Mouse (Mus musculus) CH12.LX (cell line): ENCODE data around the gene H2-Aa. TPM values are rescaled to one million over a fixed set of nuclear protein-coding genes. Genes with fewer than 3 reads are reported as not detected.
A peak's percentile ranks its signal among the peaks of the same experiment; 100 is the strongest.

Source experiments
- DNase-seq: peaks from one replicate; pipeline ENCODE4 v3.0.0-alpha.2; 2013; ENCODE audit errors: extremely low read depth
- H3K27ac ChIP-seq: 2 replicates; pipeline ENCODE4 v1.5.1; 2012; ENCODE audit warnings: low read depth, mild to moderate bottlenecking, control low read depth, moderate library complexity; ENCODE audit not compliant: insufficient read depth
- H3K27me3 ChIP-seq: replicated peaks from 2 replicates; pipeline ENCODE3; 2012; ENCODE audit warnings: inconsistent platforms
- H3K36me3 ChIP-seq, 2 experiments: replicated peaks in 1 of 2; 2 replicates each; pipeline versions ENCODE3 to v1.6.1; 2012; ENCODE audit warnings: inconsistent platforms in 1 of 2, low read length in 1 of 2, mild to moderate bottlenecking in 1 of 2, mixed read lengths in 1 of 2, moderate library complexity in 1 of 2; ENCODE audit not compliant: control insufficient read depth in 1 of 2, insufficient read depth in 1 of 2
- H3K4me1 ChIP-seq, 2 experiments: 2 replicates each; pipeline ENCODE4 v1.6.1; 2012; ENCODE audit warnings: inconsistent platforms in 1 of 2, moderate library complexity in 1 of 2; ENCODE audit not compliant: insufficient read depth in 2 of 2, control insufficient read depth in 1 of 2
- H3K4me2 ChIP-seq: 2 replicates; pipeline ENCODE4 v1.6.1; 2012; ENCODE audit warnings: low read depth, mild to moderate bottlenecking, control low read depth; ENCODE audit not compliant: poor library complexity, insufficient read depth, severe bottlenecking
- H3K4me3 ChIP-seq, 3 experiments: fragments of 150-350 bp in 1 of 3; sonication (generic) in 1 of 3; replicated peaks in 1 of 3; 2 replicates each; pipeline versions ENCODE3 to v1.5.1; 2011 to 2012; ENCODE audit warnings: low read depth in 2 of 3, low read length in 2 of 3, mild to moderate bottlenecking in 2 of 3, moderate library complexity in 2 of 3, control low read depth in 1 of 3, improper control_type of control experiment in 1 of 3, inconsistent platforms in 1 of 3, mixed read lengths in 1 of 3; ENCODE audit not compliant: poor library complexity in 1 of 3
- H3K79me2 ChIP-seq: replicated peaks from 2 replicates; pipeline ENCODE4 v1.6.1; 2012; ENCODE audit warnings: mild to moderate bottlenecking, moderate library complexity; ENCODE audit not compliant: control insufficient read depth, poor library complexity, insufficient read depth, severe bottlenecking; ENCODE audit errors: extremely low read depth
- H3K9ac ChIP-seq: 2 replicates; pipeline ENCODE4 v1.6.1; 2012; ENCODE audit warnings: low read depth, mild to moderate bottlenecking, control low read depth, moderate library complexity; ENCODE audit not compliant: insufficient read depth
- H3K9me3 ChIP-seq: replicated peaks from 2 replicates; pipeline ENCODE3; 2012; ENCODE audit warnings: low read length, inconsistent platforms, mixed read lengths
- BHLHE40 ChIP-seq: IDR thresholded peaks from 2 replicates; pipeline ENCODE4 v1.6.1; 2011; ENCODE audit warnings: mild to moderate bottlenecking, low read depth, low read length, improper control_type of control experiment
- CHD1 ChIP-seq: IDR thresholded peaks from 2 replicates; pipeline ENCODE4 v1.6.1; 2012; ENCODE audit warnings: low read depth, low read length, improper control_type of control experiment, inconsistent platforms
- CHD2 ChIP-seq: IDR thresholded peaks from 2 replicates; pipeline ENCODE4 v1.6.1; 2011; ENCODE audit warnings: low read length, improper control_type of control experiment
- E2F4 ChIP-seq: IDR thresholded peaks from 2 replicates; pipeline ENCODE4 v1.6.1; 2011; ENCODE audit warnings: low read depth, low read length, improper control_type of control experiment; ENCODE audit not compliant: insufficient replicate concordance
- ELF1 ChIP-seq: IDR thresholded peaks from 2 replicates; pipeline ENCODE4 v1.6.1; 2014; ENCODE audit warnings: low read depth, mild to moderate bottlenecking, inconsistent platforms, low read length, improper control_type of control experiment
- EP300 ChIP-seq: IDR thresholded peaks from 2 replicates; pipeline ENCODE4 v1.6.1; 2011; ENCODE audit warnings: low read length, improper control_type of control experiment
- ETS1 ChIP-seq: conservative IDR thresholded peaks from 2 replicates; pipeline ENCODE4 v1.6.1; 2012; ENCODE audit warnings: low read depth, mild to moderate bottlenecking, inconsistent platforms, low read length, improper control_type of control experiment, moderate library complexity
- GABPA ChIP-seq: IDR thresholded peaks from 2 replicates; pipeline ENCODE4 v1.6.1; 2012; ENCODE audit warnings: low read depth, low read length, improper control_type of control experiment, inconsistent platforms; ENCODE audit not compliant: insufficient replicate concordance
- IRF4 ChIP-seq: IDR thresholded peaks from 2 replicates; pipeline ENCODE4 v1.6.1; 2014; ENCODE audit warnings: low read depth, mild to moderate bottlenecking, inconsistent platforms, low read length, improper control_type of control experiment
- JUN ChIP-seq: IDR thresholded peaks from 2 replicates; pipeline ENCODE4 v1.6.1; 2011; ENCODE audit warnings: low read depth, mild to moderate bottlenecking, low read length, improper control_type of control experiment, moderate library complexity; ENCODE audit not compliant: insufficient read depth
- KAT2A ChIP-seq: IDR thresholded peaks from 2 replicates; pipeline ENCODE4 v1.6.1; 2012; ENCODE audit warnings: low read length, improper control_type of control experiment, inconsistent platforms; ENCODE audit not compliant: insufficient replicate concordance
- MAX ChIP-seq: IDR thresholded peaks from 2 replicates; pipeline ENCODE4 v1.6.1; 2011; ENCODE audit warnings: low read length, improper control_type of control experiment
- MAZ ChIP-seq: IDR thresholded peaks from 2 replicates; pipeline ENCODE4 v1.6.1; 2012; ENCODE audit warnings: low read depth, mild to moderate bottlenecking, inconsistent platforms, low read length, improper control_type of control experiment, moderate library complexity
- MEF2A ChIP-seq: IDR thresholded peaks from 2 replicates; pipeline ENCODE4 v1.6.1; 2014; ENCODE audit warnings: low read depth, mild to moderate bottlenecking, inconsistent platforms, low read length, improper control_type of control experiment, borderline replicate concordance
- MXI1 ChIP-seq: IDR thresholded peaks from 2 replicates; pipeline ENCODE4 v1.6.1; 2011; ENCODE audit warnings: mild to moderate bottlenecking, low read depth, low read length, improper control_type of control experiment
- MYC ChIP-seq: IDR thresholded peaks from 2 replicates; pipeline ENCODE4 v1.6.1; 2011; ENCODE audit warnings: low read depth, mild to moderate bottlenecking, improper control_type of control experiment, low read length
- NELFE ChIP-seq: IDR thresholded peaks from 2 replicates; pipeline ENCODE4 v1.6.1; 2011; ENCODE audit warnings: low read depth, low read length, improper control_type of control experiment
- NRF1 ChIP-seq: IDR thresholded peaks from 2 replicates; pipeline ENCODE4 v1.6.1; 2014; ENCODE audit warnings: low read depth, mild to moderate bottlenecking, inconsistent platforms, low read length, improper control_type of control experiment, moderate library complexity
- PAX5 ChIP-seq: IDR thresholded peaks from 2 replicates; pipeline ENCODE4 v1.6.1; 2012; ENCODE audit warnings: low read length, inconsistent platforms, mixed read lengths
- POLR2A ChIP-seq: IDR thresholded peaks from 2 replicates; pipeline ENCODE4 v1.6.1; 2011; ENCODE audit warnings: low read depth, mild to moderate bottlenecking, improper control_type of control experiment, low read length
- RCOR1 ChIP-seq: conservative IDR thresholded peaks from 2 replicates; pipeline ENCODE4 v1.6.1; 2012; ENCODE audit warnings: low read depth, mild to moderate bottlenecking, inconsistent platforms, low read length, improper control_type of control experiment
- SIN3A ChIP-seq: IDR thresholded peaks from 2 replicates; pipeline ENCODE4 v1.6.1; 2012; ENCODE audit warnings: low read length, improper control_type of control experiment, inconsistent platforms
- SMC3 ChIP-seq: IDR thresholded peaks from 2 replicates; pipeline ENCODE4 v1.6.1; 2011; ENCODE audit warnings: low read depth, low read length, improper control_type of control experiment
- TBP ChIP-seq: conservative IDR thresholded peaks from 2 replicates; pipeline ENCODE4 v1.6.1; 2011; ENCODE audit warnings: low read depth, low read length, improper control_type of control experiment
- TCF12 ChIP-seq: IDR thresholded peaks from 2 replicates; pipeline ENCODE4 v1.6.1; 2014; ENCODE audit warnings: low read depth, mild to moderate bottlenecking, inconsistent platforms, low read length, improper control_type of control experiment
- UBTF ChIP-seq: IDR thresholded peaks from 2 replicates; pipeline ENCODE4 v1.6.1; 2012; ENCODE audit warnings: low read depth, mild to moderate bottlenecking, inconsistent platforms, low read length, improper control_type of control experiment, moderate library complexity
- USF1 ChIP-seq: IDR thresholded peaks from 2 replicates; pipeline ENCODE4 v1.6.1; 2014; ENCODE audit warnings: low read depth, mild to moderate bottlenecking, inconsistent platforms, low read length, improper control_type of control experiment
- ZC3H11A ChIP-seq: IDR thresholded peaks from 2 replicates; pipeline ENCODE4 v1.6.1; 2012; ENCODE audit warnings: low read depth, mild to moderate bottlenecking, inconsistent platforms, low read length, improper control_type of control experiment
- ZKSCAN1 ChIP-seq: IDR thresholded peaks from 2 replicates; pipeline ENCODE4 v1.6.1; 2012; ENCODE audit warnings: low read depth, inconsistent platforms, low read length, improper control_type of control experiment, borderline replicate concordance
- ZMIZ1 ChIP-seq: IDR thresholded peaks from 2 replicates; pipeline ENCODE4 v1.6.1; 2012; ENCODE audit warnings: low read depth, mild to moderate bottlenecking, inconsistent platforms, low read length, improper control_type of control experiment
- dilution Hi-C: fragments of 300-500 bp; cut with MboI; formaldehyde crosslinking; loops from 2 replicates; pipeline ENCODE4 v1.14.3; 2020; ENCODE audit warnings: low sequenced_read_pairs; ENCODE audit not compliant: extremely low pct_unique_long_range_greater_than_20kb, extremely low pct_ligation_motif_present
- in situ Hi-C: fragments of 300-500 bp; cut with MboI; formaldehyde crosslinking; loops from 3 replicates; pipeline ENCODE4 v1.14.3; 2019; ENCODE audit warnings: low sequenced_read_pairs, low pct_ligation_motif_present, low pct_unique_long_range_greater_than_20kb, mixed read lengths
- polyA plus RNA-seq: library from polyadenylated mRNA; unstranded; fragments of >175 nt; gene quantifications from 2 replicates; pipeline ENCODE4 v1.2.1, GENCODE M21; 2012; ENCODE audit warnings: low read depth; ENCODE audit not compliant: insufficient read length
- total RNA-seq, 2 experiments: library from RNA; depleted of rRNA; stranded (reverse); fragments of 300-350 nt in 1 of 2; fragments of >200 nt in 1 of 2; gene quantifications; 2 replicates each; pipeline ENCODE4 v1.2.3; 2012 to 2014

The H2-Aa gene
- total and polyA plus RNA-seq, 3 experiments: 385 to 958 (median 488) TPM

DNA sequence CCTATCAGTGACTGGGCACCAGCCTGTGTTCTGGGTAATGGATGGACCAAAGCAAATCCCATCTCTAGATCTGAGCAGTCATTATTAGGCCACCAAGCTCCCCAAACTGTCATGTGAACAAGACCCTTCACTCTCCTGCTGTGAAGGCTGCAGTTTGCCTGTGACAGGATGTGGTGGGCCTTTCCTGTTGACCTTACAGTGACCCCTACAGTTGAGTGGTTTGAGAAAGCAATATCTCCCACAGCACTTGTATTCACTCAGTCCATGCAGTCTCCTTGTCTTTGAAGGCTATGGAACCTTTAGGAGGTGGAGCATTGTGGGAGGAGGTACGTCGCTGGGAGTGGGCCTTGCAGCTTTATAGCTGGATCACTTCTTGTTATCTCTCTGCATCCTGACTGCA, 42.2 kb upstream of the H2-Aa start (continued):
- TF ChIP-seq ETS1: peak; percentile 50; the same call in 1 of the 2 replicates
- peak; percentile 40; the same call in 1 of the 2 replicates for TF ChIP-seq CHD2
- TF ChIP-seq CHD1: no peak
- no peak for TF ChIP-seq MAZ

DNA sequence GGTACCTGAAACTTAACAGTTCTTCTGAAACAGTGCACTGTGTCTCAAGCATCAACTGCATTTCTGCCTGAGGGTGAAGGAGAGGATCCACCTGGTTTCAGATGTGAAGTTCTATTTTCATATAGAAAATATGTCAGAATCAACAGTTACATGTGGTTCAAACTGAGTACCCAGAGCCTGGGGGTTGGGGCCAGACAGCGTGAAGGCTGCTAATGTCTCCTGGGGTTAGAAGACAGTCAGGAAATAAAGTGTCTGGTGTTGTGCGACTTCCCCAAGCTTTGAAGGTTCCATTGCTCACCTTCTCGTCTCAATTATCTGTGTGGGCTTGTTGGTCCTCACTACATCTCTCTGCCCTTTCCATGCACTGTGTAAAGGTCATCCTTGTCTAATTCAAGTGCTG, 38.8 kb upstream of the H2-Aa start:
- dilution Hi-C loops: no loop called here
- peak overlapping the region; percentile 36 for H3K27ac ChIP-seq
- H3K9me3 ChIP-seq: no peaks in the 10 kb centered on the region
- H3K4me2 ChIP-seq: peak overlapping the region; percentile 73
- H3K27me3 ChIP-seq: no peaks in the 10 kb centered on the region
- DNase-seq: no peak
- H3K4me3 ChIP-seq: peak overlapping the region; percentile 7 to 62 (median 48)
- peaks cover 0 to 2% of the 10 kb centered on the region in 2 experiments for H3K36me3 ChIP-seq
- H3K4me1 ChIP-seq: peaks cover 12 to 51% of the 10 kb centered on the region in 2 experiments
- no peak for TF ChIP-seq USF1
- 0 out of 2 replicates have a peak, but pooled peaks have one; percentile 22 for TF ChIP-seq BHLHE40
- TF ChIP-seq GABPA: no peak
- TF ChIP-seq ZKSCAN1: no peak
- no peak for TF ChIP-seq IRF4
- no peak for TF ChIP-seq JUN
- peak; percentile 31; the same call in 1 of the 2 replicates for TF ChIP-seq EP300
- TF ChIP-seq MXI1: peak; percentile 13; the same call in 1 of the 2 replicates
- TF ChIP-seq, all 38 proteins: peak for 3
- H3K79me2 ChIP-seq: no peaks in the 10 kb centered on the region
- in situ Hi-C loops: no loop called here
- peak overlapping the region; percentile 53 for H3K9ac ChIP-seq

DNA sequence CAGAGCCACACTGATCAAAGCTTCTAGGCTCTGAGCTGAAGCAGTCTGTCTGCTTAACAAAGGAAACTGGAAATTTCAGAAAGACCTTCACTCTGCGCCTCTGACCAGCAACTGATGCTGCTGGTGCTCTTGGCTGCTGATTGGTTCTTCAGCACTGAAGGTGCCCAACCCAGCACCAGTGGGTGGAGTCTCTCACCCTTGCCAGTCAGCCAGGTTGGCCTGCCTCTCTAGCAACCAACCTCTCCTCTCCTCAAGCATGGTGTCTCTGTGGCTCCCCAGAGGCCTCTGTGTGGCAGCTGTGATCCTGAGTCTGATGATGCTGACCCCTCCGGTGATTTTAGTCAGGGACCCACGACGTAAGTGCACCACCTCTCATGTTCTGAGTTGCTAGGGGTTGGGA, 37.8 kb upstream of the H2-Aa start, which contains the start of gene H2-Eb2:
TSS of gene H2-Eb2 (plus strand) at position 230 of the 400 bp plus-strand sequence.
- dilution Hi-C loops: no loop called here
- DNase-seq: peak; percentile 93
- in situ Hi-C loops: no loop called here
- Histone ChIP-seq H3K4me3 (peak within 1 kb of the TSS; percentile 48 to 62 (median 52)), H3K9me3 (no peaks in the 10 kb centered on the region), H3K36me3 (peaks cover 0 to 2% of the 10 kb centered on the region in 2 experiments), H3K4me2 (peak within 1 kb of the TSS; percentile 73), H3K9ac (peak within 1 kb of the TSS; percentile 53), H3K79me2 (no peaks in the 10 kb centered on the region), H3K4me1 (peaks cover 8 to 44% of the 10 kb centered on the region in 2 experiments), H3K27me3 (no peaks in the 10 kb centered on the region), H3K27ac (peak within 1 kb of the TSS; percentile 36)
- TF ChIP-seq ZMIZ1 (peak; percentile 80), MAX (peak; percentile 57; the same call in 1 of the 2 replicates), PAX5 (no peak), POLR2A (peak; percentile 79), E2F4 (no peak), MYC (peak; percentile 68; the same call in 1 of the 2 replicates), ZKSCAN1 (no peak), ETS1 (peak; percentile 63; the same call in 1 of the 2 replicates), NELFE (peak; percentile 70), MEF2A (peak; percentile 34; the same call in 1 of the 2 replicates), TCF12 (peak; percentile 74), SIN3A (peak; percentile 76; the same call in 1 of the 2 replicates), UBTF (no peak), USF1 (no peak), RCOR1 (no peak), ELF1 (no peak), NRF1 (no peak), KAT2A (no peak), CHD2 (peak; percentile 97), ZC3H11A (no peak), MAZ (no peak), SMC3 (no peak), TBP (peak; percentile 65; the same call in 1 of the 2 replicates), EP300 (no peak)
